Mouse (Mus musculus): ENCODE data around the gene Syvn1. TPM values are rescaled to one million over a fixed set of nuclear protein-coding genes. Genes with fewer than 3 reads are reported as not detected.

Syvn1 gene
- polyA plus RNA-seq (2012; rRNA removed), result 29.2 and 34.1 TPM in 2 replicates

DNA sequence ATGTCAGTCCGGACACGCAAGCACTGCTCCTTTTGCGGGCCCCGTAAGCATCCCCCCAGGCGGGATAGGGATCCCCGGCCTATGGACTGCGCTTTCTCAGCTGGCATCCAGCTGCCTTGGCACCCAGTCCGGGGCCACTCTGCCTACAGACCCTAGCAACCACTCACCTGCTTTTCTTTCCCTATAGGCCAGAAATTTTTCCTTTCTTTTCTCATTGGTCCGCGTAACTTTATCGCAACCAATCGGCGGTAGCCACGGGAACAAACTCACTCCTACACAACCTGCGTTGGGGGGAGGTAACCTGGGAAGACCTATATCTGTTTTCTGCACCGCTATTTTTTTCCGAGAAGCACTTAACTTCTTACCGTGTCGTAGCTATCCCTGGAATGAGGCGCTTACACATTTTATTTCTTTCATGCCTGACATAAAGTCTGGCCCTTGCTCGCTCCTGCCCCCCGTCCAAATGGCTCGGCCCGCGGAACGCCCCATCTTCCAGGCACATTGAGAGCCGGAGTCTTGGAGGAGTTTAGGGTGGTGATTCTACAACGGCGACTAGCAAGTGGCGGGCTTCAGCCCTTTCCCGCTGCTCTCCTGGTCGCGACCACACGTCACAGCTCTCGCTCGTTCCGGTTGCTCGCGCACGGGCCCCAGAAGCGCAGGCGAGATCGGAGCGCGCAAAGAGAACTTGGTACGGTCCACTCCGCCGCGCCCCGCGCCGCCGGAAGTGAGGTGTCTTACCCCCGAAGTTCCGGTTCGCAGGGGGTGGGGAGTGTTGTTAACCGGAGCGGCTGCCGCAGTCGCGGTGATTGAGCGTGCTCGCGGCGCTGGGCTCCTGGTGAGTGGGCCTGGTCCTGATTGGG, at the start of gene Syvn1:
Gene Syvn1, plus strand, starts transcription at position 283 of the 860 bp plus-strand sequence.
- DNase-seq (ENCODE audit: extremely low spot score in 1 of 2, low spot score in 1 of 2), result peak; percentile 92 to 96

DNA sequence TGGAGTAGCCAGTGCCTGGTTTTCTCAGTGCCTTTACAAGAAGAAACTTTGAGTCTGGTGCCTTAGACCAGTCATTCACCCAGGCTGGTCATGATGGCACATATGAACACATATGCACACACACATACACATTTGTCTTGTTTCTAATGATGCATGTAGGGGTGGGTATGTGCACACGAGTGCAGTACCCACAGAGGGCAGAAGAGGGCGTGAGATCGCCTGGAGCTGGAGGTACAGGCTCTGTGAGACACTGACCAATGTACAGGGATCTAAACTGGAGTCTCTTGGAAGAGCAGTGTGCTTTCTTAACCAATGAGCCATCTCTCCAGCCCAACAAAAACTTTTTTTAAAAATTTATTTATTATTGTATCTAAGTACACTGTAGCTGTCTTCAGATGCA, 48.2 kb upstream of the Syvn1 start:
- DNase-seq (ENCODE audit: extremely low spot score in 1 of 2, low spot score in 1 of 2), result no peak

DNA sequence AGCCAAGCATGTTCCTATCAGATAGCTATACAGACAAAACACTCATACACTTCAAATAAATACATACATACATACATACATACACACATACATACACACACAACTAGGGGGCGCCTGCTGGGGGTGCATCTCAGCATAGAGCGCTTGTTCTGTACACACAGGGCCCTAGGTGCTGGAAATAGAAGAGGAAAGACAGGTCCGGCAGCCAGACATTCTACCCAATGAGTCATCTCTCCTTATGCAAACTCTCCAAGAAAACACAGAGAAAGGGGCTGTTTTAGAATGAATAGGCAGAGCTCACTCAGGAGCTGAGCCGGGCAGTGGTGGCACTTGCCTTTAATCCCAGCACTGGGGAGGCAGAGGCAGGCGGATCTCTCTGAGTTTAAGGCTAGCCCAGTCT, 46.4 kb upstream of the Syvn1 start:
- DNase-seq (ENCODE audit: extremely low spot score in 1 of 2, low spot score in 1 of 2), result no peak

DNA sequence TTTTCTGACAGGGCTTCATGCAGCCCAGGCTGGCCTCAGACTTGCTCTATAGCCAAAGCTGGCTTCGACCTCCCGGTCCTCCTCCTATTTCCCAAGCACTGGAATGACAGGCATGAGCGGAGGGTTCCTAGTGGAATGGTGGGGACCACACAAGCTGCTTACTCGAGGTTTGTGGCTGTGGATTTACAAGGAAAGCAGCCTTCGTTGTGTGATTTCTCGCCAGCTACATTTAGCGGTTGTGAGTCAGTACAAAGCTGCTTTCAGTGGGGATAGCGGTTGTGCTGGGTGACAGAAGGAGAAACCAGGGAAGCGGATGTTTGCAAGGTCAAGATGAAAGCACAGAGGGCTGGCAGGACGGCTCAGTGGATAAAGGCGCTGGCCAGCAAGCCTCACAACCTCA, 40.8 kb upstream of the Syvn1 start:
- DNase-seq (ENCODE audit: extremely low spot score in 1 of 2, low spot score in 1 of 2), result no peak

DNA sequence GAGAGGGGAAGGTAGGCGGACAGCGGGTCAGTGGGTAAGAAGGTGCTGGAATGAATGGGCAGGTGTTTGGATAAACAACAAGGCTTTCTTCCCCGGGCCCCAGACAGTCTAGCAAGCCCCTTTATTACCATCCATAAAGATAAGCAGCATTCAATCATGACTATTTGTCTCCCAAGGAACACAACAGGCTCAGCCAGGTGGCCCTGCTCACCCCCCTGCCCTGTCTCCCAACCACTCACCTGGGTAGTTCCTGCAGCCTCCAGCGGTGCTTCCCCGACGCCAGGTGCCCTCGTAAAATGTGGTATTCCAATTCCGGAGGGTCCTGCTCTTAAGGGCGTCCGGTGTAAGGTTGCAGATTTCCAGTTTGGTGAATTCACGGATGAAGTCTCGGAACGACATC, 39.4 kb upstream of the Syvn1 start:
- no peak for DNase-seq (ENCODE audit: extremely low spot score in 1 of 2, low spot score in 1 of 2)

DNA sequence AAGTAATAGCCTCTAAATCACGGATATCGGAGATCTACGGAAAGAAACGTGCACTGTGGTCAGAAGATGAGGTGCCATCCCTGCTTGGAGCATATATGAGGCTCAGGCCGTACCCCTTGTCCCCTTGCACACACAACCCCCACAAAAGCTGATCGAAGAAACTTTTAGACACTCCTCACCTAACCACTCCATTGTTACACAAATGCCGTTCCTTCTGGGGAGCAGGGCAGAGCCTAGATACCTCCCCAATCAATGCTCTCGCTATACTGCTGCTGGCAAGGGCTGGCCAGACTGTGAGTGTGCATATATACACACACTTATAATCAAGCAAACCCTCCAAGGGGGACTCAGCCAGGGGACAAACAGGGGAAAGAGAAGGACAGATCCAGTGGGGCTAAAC, 37.2 kb upstream of the Syvn1 start:
- no peak for DNase-seq (ENCODE audit: extremely low spot score in 1 of 2, low spot score in 1 of 2)

DNA sequence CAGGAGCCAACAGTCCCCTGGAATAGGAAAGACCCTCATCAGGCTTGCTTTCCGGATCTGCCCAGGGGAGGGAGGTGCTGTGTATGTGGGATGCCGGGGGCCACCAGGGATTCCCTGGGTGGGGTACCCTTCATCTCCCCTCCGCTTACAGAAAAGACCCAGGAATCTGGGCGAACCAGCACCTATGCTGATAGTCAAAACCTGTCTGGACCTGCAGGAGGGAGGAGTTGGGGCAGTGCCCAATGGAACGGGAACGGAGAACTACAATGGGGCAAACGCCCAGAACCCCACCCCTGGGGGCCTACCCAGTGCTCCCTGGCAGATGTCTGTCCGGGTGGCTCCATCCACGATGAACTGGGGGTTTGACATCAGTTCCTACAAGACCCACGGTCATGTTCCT, 32.7 kb upstream of the Syvn1 start:
- DNase-seq (ENCODE audit: extremely low spot score in 1 of 2, low spot score in 1 of 2), result no peak

DNA sequence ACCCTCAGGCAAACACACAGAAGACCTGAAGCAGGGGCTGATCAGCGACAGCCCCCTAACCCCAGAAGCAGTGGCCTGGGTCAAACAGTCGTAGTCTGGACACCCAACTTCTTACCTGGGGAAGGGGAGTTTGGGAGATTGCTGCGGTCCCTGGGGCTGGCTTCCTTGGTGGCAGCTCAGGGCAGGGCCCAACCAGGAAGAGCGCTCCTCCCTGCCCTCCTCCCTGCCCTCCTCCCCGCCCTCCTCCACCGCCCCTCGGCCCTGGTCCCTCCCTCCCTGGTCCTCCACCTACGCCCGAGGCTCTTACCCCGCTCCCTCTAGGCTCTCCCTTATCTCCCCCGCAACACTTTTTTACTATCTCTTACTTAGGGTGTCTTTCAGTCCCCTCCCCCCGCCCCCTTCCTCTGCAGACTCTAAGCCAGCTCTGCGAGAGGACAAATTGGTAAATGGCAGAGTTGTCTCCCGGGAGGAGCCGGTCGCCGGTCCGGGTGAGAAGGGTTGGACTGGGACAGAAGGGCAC, 31.3 kb upstream of the Syvn1 start:
- DNase-seq (ENCODE audit: extremely low spot score in 1 of 2, low spot score in 1 of 2), result no peak

DNA sequence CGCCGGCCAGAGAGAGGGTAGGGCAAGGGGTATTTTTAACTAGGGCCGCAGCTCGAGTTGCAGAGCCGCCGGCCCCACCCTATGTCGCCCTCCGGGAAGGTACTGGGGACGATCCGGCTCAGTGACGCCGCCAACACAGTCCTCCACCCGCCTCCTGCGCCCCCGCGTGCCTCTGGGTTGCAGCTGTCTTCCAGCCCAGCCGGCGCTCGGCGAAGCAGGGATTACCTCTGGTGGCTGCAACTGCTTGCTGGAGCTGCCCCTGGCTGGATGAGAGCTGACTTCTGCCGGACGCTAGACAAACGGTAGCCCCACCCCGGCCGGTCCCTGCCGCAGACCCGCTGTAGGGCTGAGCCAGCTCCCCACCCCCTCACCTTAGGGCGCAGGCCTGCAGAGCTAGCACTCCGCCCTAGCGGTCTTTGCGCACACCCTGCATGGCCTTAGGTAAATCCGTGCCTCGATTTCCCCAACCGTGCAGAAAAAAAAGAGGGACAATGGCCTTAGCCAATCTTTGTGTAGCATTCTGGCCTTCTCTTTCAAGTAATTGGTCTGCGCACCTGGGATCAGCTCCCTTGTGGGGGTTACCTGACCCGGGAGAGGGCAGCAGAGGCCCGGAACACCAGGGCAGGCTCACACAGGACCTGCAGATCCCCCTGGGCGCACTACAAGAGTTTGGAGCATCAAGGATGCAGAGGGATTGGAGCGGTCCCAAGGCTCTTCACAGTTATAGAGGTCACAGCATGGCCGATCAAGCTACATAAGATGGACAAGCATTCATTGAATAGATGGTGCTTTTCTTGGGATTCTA, 30.7 kb upstream of the Syvn1 start, which contains the start of gene Capn1:
Gene Capn1, minus strand, starts transcription at position 387 of the 805 bp plus-strand sequence.
- DNase-seq (ENCODE audit: extremely low spot score in 1 of 2, low spot score in 1 of 2), result peak in 1 of 2 experiments; percentile 71

DNA sequence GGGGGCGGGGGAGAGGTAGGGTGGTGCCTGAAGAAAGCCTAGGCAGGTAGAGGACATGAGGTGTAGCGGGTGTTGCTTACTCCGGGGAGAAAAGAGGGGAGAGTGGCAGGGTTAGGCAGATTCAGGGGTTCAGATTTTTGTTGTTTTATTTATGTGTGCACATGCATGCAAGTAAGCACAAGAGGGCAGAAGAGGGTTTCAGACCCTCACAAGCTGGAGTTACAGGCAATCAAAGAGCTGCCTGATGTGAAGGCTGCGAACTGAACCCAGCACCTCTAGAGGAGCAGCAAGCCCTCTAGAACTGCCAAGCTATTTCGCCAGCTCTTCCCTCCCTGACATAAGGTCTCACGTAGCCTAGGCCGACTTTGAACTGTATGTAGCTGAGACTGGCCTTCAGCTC, 29.8 kb upstream of the Syvn1 start:
- no peak for DNase-seq (ENCODE audit: extremely low spot score in 1 of 2, low spot score in 1 of 2)

DNA sequence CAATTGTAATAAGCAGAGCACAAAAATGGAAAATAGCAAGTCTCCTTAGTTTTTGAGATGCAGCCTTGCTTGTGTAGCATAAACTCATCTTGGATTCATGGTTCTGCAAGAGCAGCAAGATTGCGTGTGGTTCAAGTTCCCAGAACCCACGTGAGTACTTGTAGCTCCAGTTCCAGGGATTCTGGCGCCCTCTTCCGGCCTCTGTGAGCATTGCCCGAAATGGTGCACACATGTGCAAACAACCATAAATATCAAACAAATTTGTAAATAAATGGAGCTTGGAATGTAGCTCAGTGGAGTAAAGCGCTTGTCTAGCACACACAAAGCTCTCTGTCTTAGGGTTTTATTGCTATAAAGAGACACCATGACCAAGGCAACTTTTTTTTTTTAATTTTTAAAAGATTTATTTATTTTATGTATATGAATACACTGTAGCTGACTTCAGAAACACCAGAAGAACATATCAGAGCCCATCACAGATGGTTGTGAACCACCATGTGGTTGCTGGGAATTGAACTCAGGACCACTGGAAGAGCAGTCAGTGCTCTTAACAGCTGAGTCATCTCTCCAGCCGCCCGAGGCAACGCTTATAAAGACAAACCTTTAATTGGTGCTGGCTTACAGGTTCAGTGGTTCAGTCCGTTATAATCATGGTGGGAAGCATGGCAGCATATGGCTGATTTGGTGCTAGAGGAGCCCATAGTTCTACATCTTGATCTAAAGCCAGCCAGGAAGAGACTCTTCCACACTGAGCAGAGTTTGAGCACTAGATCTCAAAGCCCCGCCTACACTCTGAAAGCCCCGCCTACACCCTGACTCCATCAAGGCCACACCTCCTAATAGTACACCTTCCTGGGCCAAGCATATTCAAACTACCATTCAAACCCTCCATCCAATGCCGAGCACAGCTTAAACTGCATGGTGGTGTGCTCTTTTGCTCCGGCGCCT, 28.0 kb upstream of the Syvn1 start:
- peak; percentile 64 to 95 for DNase-seq (ENCODE audit: extremely low spot score in 1 of 2, low spot score in 1 of 2)

DNA sequence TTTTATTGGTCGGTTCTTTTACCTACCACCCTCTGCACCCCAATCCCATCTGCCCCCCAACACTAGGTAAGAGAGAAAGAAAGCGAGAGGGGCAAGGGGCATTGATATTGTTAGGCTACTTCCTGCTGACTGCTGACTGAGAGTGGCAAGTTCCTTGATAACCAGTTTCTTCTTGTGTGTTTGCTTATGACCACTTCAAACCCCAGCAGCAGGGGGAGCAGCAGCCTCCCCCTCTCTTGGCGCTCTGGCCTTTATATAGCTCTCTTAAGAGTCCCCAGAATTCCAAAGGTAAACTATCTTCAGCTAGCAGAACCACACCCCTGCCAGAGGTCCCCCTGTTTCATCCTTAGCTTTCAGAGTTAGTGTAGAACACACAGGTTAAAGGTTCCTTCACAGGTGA, 26.1 kb upstream of the Syvn1 start:
- no peak for DNase-seq (ENCODE audit: extremely low spot score in 1 of 2, low spot score in 1 of 2)

DNA sequence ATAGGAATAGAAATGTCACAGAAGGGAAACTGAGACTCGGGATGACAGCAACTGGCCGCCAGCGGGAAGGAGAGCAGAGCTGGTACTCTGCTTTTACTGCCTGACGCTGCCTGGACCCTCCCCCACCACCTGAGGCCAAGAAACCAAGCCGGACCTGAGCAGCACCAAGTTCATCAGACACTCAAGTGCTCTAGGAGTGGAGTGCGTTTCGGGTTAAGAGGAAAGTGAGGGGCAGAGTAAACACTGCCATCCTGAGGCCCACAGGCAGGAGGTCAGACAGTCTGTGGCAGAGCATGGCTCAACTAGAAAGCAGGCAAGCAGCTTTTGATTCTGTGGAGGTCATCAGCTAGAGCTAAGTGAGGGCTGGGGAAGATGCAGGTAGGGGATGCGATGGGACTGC, 23.3 kb upstream of the Syvn1 start:
- no peak for DNase-seq (ENCODE audit: extremely low spot score in 1 of 2, low spot score in 1 of 2)

DNA sequence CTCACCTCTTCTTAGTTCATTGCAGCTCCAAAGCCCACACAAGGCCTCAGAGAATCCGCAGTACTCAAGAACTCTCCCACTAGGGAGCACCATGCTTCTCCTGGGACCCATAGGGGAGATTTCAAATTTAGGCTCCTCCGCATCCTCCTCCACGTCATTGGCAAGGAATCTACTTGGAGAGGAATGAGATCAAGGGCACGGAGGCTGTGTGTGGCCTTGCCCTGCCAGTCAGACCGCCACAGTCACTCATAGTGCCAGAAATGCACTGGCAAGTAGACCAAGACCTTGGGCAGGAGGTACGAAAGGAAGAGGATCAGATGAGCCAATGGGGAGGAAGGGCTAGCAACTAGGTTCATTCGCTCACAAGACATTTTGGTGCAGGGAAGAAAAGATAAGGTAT, 22.4 kb upstream of the Syvn1 start:
- DNase-seq (ENCODE audit: extremely low spot score in 1 of 2, low spot score in 1 of 2), result no peak

DNA sequence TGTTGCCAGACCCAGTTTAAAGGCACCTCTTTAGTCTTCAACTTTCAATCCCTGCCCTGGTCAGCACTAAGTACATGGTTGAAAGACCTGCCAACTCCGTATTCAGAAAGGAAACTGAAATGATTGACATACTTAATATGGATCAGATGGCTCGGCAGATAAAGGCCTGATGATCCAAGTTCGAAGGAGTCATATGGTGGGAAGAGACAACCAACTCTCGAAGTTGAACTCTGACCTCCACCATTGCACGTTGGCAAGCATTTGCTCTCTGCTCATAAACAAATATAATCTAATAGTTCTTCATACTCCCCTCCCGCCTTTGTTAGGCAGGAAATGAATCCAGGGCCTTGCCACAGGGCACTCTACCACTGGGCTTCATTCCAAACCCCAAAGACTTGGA, 17.4 kb upstream of the Syvn1 start:
- no peak for DNase-seq (ENCODE audit: extremely low spot score in 1 of 2, low spot score in 1 of 2)

DNA sequence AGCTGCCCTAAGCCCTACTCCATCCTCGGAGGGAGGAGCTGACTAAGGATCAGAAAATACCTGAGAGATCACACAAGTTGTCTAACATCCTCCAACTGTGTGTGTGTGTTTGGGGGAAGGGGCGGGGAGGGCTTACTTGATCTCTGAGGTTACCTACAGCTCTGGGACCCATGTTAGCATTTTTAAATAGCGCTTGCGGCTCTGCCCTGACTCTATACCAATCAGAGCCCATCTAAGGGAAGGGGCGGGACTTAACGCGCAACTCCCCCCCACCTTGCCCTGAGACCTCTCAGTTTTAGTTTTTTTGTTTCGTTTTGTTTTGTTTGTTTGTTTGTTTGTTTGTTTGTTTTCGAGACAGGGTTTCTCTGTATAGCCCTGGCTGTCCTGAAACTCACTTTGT, 16.9 kb upstream of the Syvn1 start:
- no peak for DNase-seq (ENCODE audit: extremely low spot score in 1 of 2, low spot score in 1 of 2)

DNA sequence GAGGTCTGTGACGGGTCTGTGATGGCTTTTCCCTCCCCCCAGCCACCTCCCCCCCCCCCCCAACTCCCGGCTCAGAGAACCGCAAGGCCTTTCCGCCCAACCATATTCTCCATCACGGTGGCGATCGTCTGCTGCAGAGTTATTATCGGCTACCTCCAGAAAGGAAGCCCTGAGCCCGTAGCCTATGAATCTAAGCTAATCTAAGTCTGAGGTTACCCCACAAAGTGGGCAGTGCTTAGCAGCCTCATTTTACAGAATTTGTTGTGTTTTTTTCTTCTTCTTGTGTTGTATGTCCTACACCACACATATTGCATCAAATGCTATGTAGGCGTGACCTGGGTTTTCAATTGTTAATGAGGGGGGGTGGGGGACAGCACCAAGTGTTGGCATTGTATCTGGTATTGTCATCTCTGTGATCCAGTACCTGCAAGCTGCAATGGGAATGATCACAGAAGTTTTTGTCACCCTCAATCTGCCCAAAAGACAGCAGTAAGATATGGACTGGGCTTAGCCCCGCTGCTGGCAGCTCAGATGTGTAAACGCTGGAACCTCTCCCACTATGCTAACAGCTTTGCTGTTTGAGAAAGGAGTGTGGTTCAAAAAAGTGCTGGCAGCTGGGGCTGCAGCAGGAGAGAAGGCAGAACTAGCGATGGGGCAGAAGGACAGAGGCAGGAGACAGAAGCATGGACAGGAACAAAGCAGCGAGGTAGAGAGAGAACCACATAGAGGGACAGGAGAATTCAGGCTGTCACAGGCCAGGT, 15.7 kb upstream of the Syvn1 start:
- no peak for DNase-seq (ENCODE audit: extremely low spot score in 1 of 2, low spot score in 1 of 2)

DNA sequence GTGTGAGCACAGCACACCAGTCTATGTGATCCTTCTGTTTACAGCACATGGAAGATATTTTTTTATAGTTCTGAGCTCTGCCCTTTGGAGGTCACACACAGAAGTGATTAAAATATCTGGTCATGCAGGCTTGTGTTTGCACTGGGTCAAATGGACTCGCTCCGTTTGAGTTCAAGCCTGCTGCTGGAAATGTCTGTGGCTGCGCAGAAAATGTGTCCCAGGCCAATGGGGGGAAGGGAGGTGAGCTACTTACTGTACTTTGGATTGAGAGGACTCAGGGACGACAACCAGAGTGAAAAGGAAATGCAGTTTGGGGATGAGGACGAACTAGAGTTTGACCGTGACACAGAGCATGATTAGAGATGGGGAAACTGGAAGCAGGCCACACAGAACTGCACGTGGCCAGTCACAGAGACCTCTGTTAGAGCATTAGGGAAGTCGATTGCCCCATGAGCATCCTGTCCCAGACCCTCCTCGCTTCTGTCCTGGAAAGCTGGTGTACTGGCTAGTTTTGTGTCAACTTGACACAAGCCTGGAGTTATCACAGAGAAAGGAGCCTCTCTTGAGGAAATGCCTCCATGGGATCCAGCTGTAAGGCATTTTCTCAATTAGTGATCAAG, 10.3 kb upstream of the Syvn1 start:
- DNase-seq (ENCODE audit: extremely low spot score in 1 of 2, low spot score in 1 of 2), result no peak

DNA sequence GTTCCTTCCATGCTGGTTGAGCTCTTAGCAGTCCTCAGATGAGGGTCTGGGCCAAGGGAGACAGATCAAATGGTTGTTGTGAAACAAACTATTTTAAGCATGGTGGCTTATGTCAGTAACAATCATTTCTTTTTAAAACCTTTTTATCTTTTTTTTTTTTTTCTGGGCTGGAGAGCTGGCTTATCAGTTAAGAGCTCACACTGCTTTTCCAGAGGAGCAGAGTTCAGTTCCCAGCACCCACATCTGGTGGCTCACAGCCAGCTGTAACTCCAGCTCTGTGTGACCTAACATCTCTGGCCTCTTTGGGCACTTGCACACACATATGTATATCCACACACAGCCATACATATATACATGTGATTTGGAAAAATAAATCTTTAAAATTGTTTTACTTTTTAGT, 8.7 kb upstream of the Syvn1 start:
- no peak for DNase-seq (ENCODE audit: extremely low spot score in 1 of 2, low spot score in 1 of 2)

Measured in frontal cortex, adult 2 months (tissue).